Mouse (Mus musculus): ENCODE data around the gene 1700001C19Rik.
A peak's percentile ranks its signal among the peaks of the same experiment; 100 is the strongest.

The 1700001C19Rik gene

GRCm38 (mm10) chr17:47373991-47374390 lies 63.2 kb downstream of the 1700001C19Rik start:
- no peak for DNase-seq (ENCODE audit: low read depth, low spot score)

- DNase-seq (ENCODE audit: low read depth, low spot score): peak; percentile 39
Observed at GRCm38 (mm10) chr17:47371451-47371850, 65.7 kb downstream of the 1700001C19Rik start.

GRCm38 (mm10) chr17:47369087-47369443 lies 68.1 kb downstream of the 1700001C19Rik start:
- DNase-seq (ENCODE audit: low read depth, low spot score): no peak

GRCm38 (mm10) chr17:47368401-47369086 lies 68.6 kb downstream of the 1700001C19Rik start, which contains the start of gene Mrps10:
Gene Mrps10 (plus strand): TSS chr17:47368887.
- peak; percentile 92 for DNase-seq (ENCODE audit: low read depth, low spot score)

All from mesoderm, embryonic 11.5 days (tissue).